Mouse (Mus musculus) forebrain, embryonic 10.5 days (tissue): Measurements from ENCODE around the gene Ceacam19. TPM values are rescaled to one million over a fixed set of nuclear protein-coding genes. Genes with fewer than 3 reads are reported as not detected.
A peak's percentile ranks its signal among the peaks of the same experiment; 100 is the strongest.

Experiments
- DNase-seq: peaks from one replicate; pipeline ENCODE4 v3.0.0-alpha.2; 2017; ENCODE audit warnings: low spot score; ENCODE audit errors: extremely low spot score
- H3K27ac ChIP-seq: fragments of 300-500 bp; sonication (generic); 2 replicates; pipeline ENCODE4 v1.5.1; 2016; ENCODE audit warnings: mild to moderate bottlenecking
- H3K27me3 ChIP-seq: fragments of 300-500 bp; sonication (generic); 2 replicates; pipeline ENCODE4 v1.6.1; 2016; ENCODE audit warnings: mild to moderate bottlenecking; ENCODE audit not compliant: poor library complexity, severe bottlenecking
- H3K36me3 ChIP-seq: fragments of 300-500 bp; sonication (generic); replicated peaks from 2 replicates; pipeline ENCODE4 v1.6.1; 2016; ENCODE audit warnings: mild to moderate bottlenecking, moderate library complexity
- H3K4me1 ChIP-seq: fragments of 300-500 bp; sonication (generic); 2 replicates; pipeline ENCODE4 v1.6.1; 2016
- H3K4me3 ChIP-seq: fragments of 300-500 bp; sonication (generic); 2 replicates; pipeline ENCODE4 v1.5.1; 2016; ENCODE audit warnings: mild to moderate bottlenecking, moderate library complexity
- H3K9me3 ChIP-seq: fragments of 300-500 bp; sonication (generic); 2 replicates; pipeline ENCODE4 v1.6.1; 2016; ENCODE audit warnings: mild to moderate bottlenecking, moderate library complexity
- WGBS: fragments of 180-500 bp; shearing (Covaris S2); methylation state at CpG from one replicate; pipeline ENCODE4 v1.1.7; 2016; 5-methylcytosine and 5-hydroxymethylcytosine counted together
- polyA plus RNA-seq: library from polyadenylated mRNA; unstranded; fragments of >200 nt; fragmentation: Nextera tagmentation; extraction: Ambion mirVana; gene quantifications from 2 replicates; pipeline ENCODE4 v1.2.1, GENCODE M21; 2016

Ceacam19 gene
- polyA plus RNA-seq, 1 experiment from 2014 or later: not detected

DNA sequence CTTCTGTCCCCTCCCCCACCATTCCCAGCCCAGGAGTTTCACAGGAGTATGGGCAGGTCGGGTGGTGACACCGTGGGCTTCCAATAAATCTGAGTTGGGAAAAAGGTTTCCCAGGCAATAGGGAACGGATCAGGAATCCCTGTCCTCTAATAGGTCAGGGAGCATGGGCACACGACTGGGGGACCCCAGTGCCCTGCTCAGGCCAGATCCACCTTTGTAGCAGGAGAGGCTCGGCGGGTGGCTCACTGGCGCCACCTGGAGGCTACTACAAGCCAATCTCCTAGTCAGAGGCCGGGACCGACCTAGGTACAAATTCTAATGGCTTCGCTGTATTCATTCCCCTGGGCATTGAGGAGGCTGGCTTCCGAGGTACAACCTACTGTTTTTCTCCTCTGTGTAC, 44.2 kb downstream of the Ceacam19 start:
- 5% methylated on average over 11 of the region's 11 CpGs for WGBS
- H3K4me1 ChIP-seq: peaks cover 14% of the 10 kb centered on the region
- no peaks in the 10 kb centered on the region for H3K36me3 ChIP-seq
- H3K9me3 ChIP-seq: no peaks in the 10 kb centered on the region
- H3K27me3 ChIP-seq: peaks cover 57% of the 10 kb centered on the region
- no peak overlapping the region for H3K4me3 ChIP-seq
- no peak overlapping the region for H3K27ac ChIP-seq
- peak; percentile 70 for DNase-seq

DNA sequence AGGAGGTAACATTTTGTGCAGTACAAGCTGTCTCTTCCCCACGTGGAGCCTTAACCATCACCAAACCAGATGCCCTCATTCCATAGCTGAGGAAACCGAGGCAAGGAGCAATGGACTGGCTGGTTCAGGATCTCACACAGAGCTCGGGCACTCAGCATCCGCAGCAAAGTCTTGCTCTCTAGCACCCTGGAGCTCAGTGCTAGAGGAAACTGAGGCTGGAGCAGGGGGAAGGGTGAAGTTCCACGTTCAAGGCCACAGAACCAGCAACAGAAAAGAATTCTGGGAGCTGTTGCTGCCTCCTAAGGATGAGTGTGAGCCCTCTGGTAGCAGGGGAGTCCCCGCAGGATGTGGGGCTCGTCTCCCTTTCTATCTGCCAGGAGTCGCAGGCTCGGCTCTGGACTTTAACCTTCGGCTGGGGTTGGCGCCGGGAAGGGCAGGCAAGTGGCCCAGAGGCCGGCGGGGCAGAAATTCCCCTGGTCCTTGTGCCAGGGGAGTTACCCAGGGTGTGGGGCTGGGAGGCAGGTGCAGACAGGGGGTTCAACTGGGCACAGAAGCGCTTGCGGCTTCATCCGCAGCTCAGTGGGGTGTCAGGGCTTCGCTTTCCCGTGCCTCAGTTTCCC, 44.8 kb downstream of the Ceacam19 start:
- no peak overlapping the region for H3K4me3 ChIP-seq
- no peaks in the 10 kb centered on the region for H3K36me3 ChIP-seq
- 27% methylated on average over 19 of the region's 19 CpGs for WGBS
- H3K4me1 ChIP-seq: peaks cover 14% of the 10 kb centered on the region
- no peaks in the 10 kb centered on the region for H3K9me3 ChIP-seq
- H3K27ac ChIP-seq: no peak overlapping the region
- peaks cover 51% of the 10 kb centered on the region for H3K27me3 ChIP-seq
- no peak for DNase-seq

GRCm38 (mm10) chr7:19841686-19842413, 45.9 kb downstream of the Ceacam19 start:
- Histone ChIP-seq H3K27ac (no peak overlapping the region), H3K4me3 (no peak overlapping the region), H3K27me3 (peaks cover 40% of the 10 kb centered on the region), H3K36me3 (no peaks in the 10 kb centered on the region), H3K4me1 (peaks cover 6% of the 10 kb centered on the region; the same call in 1 of the 2 replicates), H3K9me3 (0 out of 2 replicates have a peak, but pooled peaks cover 3% of the 10 kb centered on the region)
- 90% methylated on average over 21 of the region's 21 CpGs for WGBS
- DNase-seq: no peak

DNA sequence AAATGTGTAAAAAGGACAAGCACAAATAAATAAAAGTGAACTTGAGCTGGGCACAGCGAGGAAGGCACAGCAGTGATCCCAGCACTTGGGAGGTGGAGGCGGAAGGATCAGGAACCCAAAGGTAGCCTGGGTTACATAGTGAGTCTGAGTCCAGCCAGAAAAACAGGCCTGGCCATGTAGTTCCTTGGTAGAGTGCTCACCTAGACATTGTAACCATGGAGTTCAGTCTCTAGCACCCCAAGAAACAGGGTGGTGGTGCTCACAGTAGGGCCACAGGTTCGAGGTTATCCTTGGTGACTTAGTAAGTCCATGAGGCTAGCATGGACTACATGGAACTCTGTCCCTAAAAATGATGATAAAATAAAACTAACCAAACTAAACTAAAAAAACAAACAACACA, 46.8 kb downstream of the Ceacam19 start:
- 80% methylated on average over 3 of the region's 3 CpGs for WGBS
- Histone ChIP-seq H3K9me3 (0 out of 2 replicates have a peak, but pooled peaks cover 3% of the 10 kb centered on the region), H3K27ac (no peak overlapping the region), H3K27me3 (peaks cover 34% of the 10 kb centered on the region), H3K4me3 (no peak overlapping the region), H3K4me1 (peaks cover 6% of the 10 kb centered on the region; the same call in 1 of the 2 replicates), H3K36me3 (no peaks in the 10 kb centered on the region)
- no peak for DNase-seq

- DNase-seq: no peak
- no peaks in the 10 kb centered on the region for H3K36me3 ChIP-seq
- H3K27me3 ChIP-seq: peaks cover 28% of the 10 kb centered on the region
- 0 out of 2 replicates have a peak, but pooled peaks cover 3% of the 10 kb centered on the region for H3K9me3 ChIP-seq
- no peak overlapping the region for H3K27ac ChIP-seq
- peaks cover 6% of the 10 kb centered on the region; the same call in 1 of the 2 replicates for H3K4me1 ChIP-seq
- 86% methylated on average over 4 of the region's 4 CpGs for WGBS
- no peak overlapping the region for H3K4me3 ChIP-seq
Observed at GRCm38 (mm10) chr7:19840371-19840770, 47.4 kb downstream of the Ceacam19 start.

- 66% methylated on average over 3 of the region's 3 CpGs for WGBS
- 0 out of 2 replicates have a peak, but pooled peaks cover 3% of the 10 kb centered on the region for H3K9me3 ChIP-seq
- H3K27me3 ChIP-seq: no peaks in the 10 kb centered on the region; the same call in 1 of the 2 replicates
- H3K4me1 ChIP-seq: 0 out of 2 replicates have a peak, but pooled peaks cover 2% of the 10 kb centered on the region
- DNase-seq: no peak
- H3K36me3 ChIP-seq: no peaks in the 10 kb centered on the region
- no peak overlapping the region for H3K4me3 ChIP-seq
- H3K27ac ChIP-seq: no peak overlapping the region
Observed at GRCm38 (mm10) chr7:19836843-19837242, 50.9 kb downstream of the Ceacam19 start.

DNA sequence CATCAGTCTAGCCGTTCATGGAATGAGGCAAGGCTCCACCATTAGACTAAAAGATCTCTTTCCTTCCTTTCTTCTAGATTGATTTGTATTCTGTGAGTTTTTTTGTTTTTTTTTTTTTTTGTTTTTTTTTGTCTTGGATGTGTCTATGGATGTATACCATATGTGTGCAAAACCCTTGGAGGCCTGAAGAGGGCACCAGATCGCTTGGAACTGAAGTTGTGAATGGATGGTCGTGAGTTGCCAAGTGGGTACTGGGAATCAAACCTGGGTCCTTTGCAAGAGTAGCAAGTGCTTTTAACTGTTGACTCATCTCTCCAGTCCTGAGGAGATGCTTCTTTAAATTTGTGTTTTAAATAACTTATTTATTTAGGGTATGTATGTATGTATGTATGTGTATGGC, 53.7 kb downstream of the Ceacam19 start:
- Histone ChIP-seq H3K4me1 (peaks cover 13% of the 10 kb centered on the region), H3K9me3 (0 out of 2 replicates have a peak, but pooled peaks cover 3% of the 10 kb centered on the region), H3K36me3 (no peaks in the 10 kb centered on the region), H3K4me3 (no peak overlapping the region), H3K27ac (no peak overlapping the region), H3K27me3 (no peaks in the 10 kb centered on the region; the same call in 1 of the 2 replicates)
- WGBS: 63% methylated on average over 3 of the region's 3 CpGs
- no peak for DNase-seq

DNA sequence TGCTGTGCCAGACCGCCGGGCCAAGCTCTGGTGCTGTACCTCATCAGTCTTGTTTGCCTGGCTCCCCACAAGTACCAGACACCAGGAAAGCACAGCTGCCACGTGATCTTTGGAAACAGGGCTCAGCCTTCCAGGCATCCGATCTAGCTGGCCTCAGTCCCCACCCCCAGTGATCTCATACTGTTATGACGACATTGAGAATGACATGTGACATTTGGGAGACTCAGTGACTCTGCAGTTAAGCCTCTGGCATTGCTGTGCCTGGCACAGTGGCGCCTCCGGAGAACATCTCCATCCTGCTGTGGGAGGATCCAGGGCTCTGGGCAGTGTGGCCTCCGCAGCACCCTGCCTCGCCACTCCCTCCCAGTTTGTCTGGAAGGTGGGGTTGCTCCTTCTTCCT, 55.9 kb downstream of the Ceacam19 start:
- WGBS: 71% methylated on average over 9 of the region's 9 CpGs
- H3K36me3 ChIP-seq: no peaks in the 10 kb centered on the region
- no peak for DNase-seq
- no peaks in the 10 kb centered on the region; the same call in 1 of the 2 replicates for H3K27me3 ChIP-seq
- no peak overlapping the region for H3K4me3 ChIP-seq
- H3K4me1 ChIP-seq: peaks cover 14% of the 10 kb centered on the region
- H3K27ac ChIP-seq: no peak overlapping the region
- H3K9me3 ChIP-seq: no peaks in the 10 kb centered on the region

- DNase-seq: no peak
- Histone ChIP-seq H3K27me3 (no peaks in the 10 kb centered on the region; the same call in 1 of the 2 replicates), H3K4me1 (peaks cover 17% of the 10 kb centered on the region), H3K9me3 (no peaks in the 10 kb centered on the region), H3K36me3 (no peaks in the 10 kb centered on the region), H3K27ac (no peak overlapping the region), H3K4me3 (no peak overlapping the region)
- 38% methylated on average over 13 of the region's 13 CpGs for WGBS
Observed at GRCm38 (mm10) chr7:19830682-19831156, 57.0 kb downstream of the Ceacam19 start.

GRCm38 (mm10) chr7:19829694-19830093, 58.1 kb downstream of the Ceacam19 start:
- no peak for DNase-seq
- Histone ChIP-seq H3K4me3 (no peak overlapping the region), H3K9me3 (no peaks in the 10 kb centered on the region), H3K27me3 (peaks cover 5% of the 10 kb centered on the region), H3K27ac (no peak overlapping the region), H3K4me1 (peaks cover 18% of the 10 kb centered on the region), H3K36me3 (no peaks in the 10 kb centered on the region)
- WGBS: 83% methylated on average over 3 of the region's 3 CpGs

DNA sequence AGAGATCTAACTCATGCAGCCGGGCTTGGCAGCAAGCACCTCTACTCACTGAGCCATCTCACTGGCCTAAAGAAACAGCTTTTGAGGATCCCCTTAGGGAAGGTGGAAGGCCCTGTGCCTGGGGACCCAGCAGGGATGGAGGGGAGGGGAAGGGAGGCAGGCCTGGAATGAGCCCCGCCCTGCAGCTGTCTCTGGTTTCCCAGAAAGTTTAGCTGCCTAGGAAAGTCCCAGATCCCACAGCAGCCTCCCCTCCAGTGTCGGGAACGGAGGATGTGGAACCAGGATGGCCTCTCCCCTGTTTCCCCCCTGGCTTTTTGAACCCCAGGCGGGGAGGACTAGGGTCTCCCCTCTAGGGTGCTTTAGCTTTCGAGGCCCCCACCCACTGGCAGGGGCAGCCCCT, 61.0 kb downstream of the Ceacam19 start:
- H3K27ac ChIP-seq: no peak overlapping the region
- H3K4me1 ChIP-seq: peaks cover 41% of the 10 kb centered on the region
- H3K4me3 ChIP-seq: no peak overlapping the region
- peaks cover 34% of the 10 kb centered on the region for H3K27me3 ChIP-seq
- no peaks in the 10 kb centered on the region for H3K36me3 ChIP-seq
- 42% methylated on average over 6 of the region's 6 CpGs for WGBS
- DNase-seq: no peak
- H3K9me3 ChIP-seq: 0 out of 2 replicates have a peak, but pooled peaks cover 3% of the 10 kb centered on the region
